In the genomic region with DNA sequence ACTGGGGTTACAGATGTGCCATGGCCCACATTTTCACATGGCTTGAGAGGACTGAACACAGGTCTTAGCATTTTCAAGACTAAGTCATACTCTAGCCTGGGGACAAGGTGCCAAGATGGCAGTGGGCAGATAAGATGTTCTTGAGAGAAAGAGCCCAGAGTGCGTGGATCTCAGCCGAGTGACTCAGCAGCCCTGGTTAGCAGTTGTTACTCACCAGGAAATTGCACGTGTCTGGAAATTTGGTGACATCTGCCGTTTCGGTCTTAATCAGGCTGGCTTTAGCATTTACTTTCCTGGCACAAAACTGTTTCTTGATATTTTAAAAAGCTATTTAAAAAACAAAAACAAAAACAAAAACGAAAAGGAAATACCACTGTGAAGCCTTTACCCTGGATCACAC, we compare ENCODE assay signal across 14 mouse cellular contexts. TPM values are rescaled to one million over a fixed set of nuclear protein-coding genes. Genes with fewer than 3 reads are reported as not detected.
A peak's percentile ranks its signal among the peaks of the same experiment; 100 is the strongest.
DNase-seq lines count a peak whose midpoint lies in the region; ATAC-seq and TF ChIP-seq lines count a peak whose summit lies in the region.
"Had no signal": no experiment of that assay in that cellular context is flagged by ENCODE, and none has a peak within 500 bp of the region (broad histone marks: within the 10 kb centered on the region; RNA-seq: fewer than 3 reads in every experiment).

No protein-coding gene starts in this region.

- H3K4me3 ChIP-seq in lung, postnatal 0 days (ENCODE audit: low read depth, low read length), result no peak overlapping the region
- H3K4me3 ChIP-seq: liver, embryonic 12.5 days; neural tube, embryonic 13.5 days had no signal

- no peak overlapping the region for H3K9ac ChIP-seq in lung, postnatal 0 days (replicated peaks; ENCODE audit: low read depth)
- H3K9ac ChIP-seq: liver, embryonic 12.5 days; neural tube, embryonic 13.5 days had no signal

- no peaks in the 10 kb centered on the region for H3K36me3 ChIP-seq in lung, postnatal 0 days (ENCODE audit: insufficient read depth, low read length)
- H3K36me3 ChIP-seq: liver, embryonic 12.5 days; neural tube, embryonic 13.5 days had no signal

- peak; percentile 37 to 41 for DNase-seq in adrenal gland, postnatal 36 days
- no peak for DNase-seq in adrenal gland, postnatal 25 days
- peak; percentile 64 to 66 for DNase-seq in left cerebral cortex, adult 18-20 months (ENCODE audit: low spot score in 2 of 2)
- DNase-seq in left cerebral cortex, postnatal 4 days, result no peak
- DNase-seq in left cerebral cortex, postnatal 14 days (ENCODE audit: low spot score in 2 of 2), result peak; percentile 27 to 34
- DNase-seq in lung, adult 18-20 months, result no peak
- no peak for DNase-seq in kidney, postnatal 10 days
- no peak for DNase-seq in lung, postnatal 0 days (ENCODE audit: low spot score)
- DNase-seq: B cell, adult 2 months; gastrocnemius, postnatal 14 days; heart, postnatal 10 days had no signal

- no peak for TF ChIP-seq EP300 in lung, postnatal 0 days (IDR thresholded peaks at IDR 0.05)

- H3K27me3 ChIP-seq in lung, postnatal 0 days (replicated peaks; ENCODE audit: insufficient read depth, low read length), result no peaks in the 10 kb centered on the region
- H3K27me3 ChIP-seq: liver, embryonic 12.5 days; neural tube, embryonic 13.5 days had no signal

- no peaks in the 10 kb centered on the region for H3K4me1 ChIP-seq in lung, postnatal 0 days (ENCODE audit: insufficient read depth, low read depth, low read length)
- H3K4me1 ChIP-seq: liver, embryonic 12.5 days; neural tube, embryonic 13.5 days had no signal

- H3K4me2 ChIP-seq in lung, postnatal 0 days (replicated peaks; ENCODE audit: low read depth, low read length), result no peak overlapping the region
- H3K4me2 ChIP-seq: liver, embryonic 12.5 days; neural tube, embryonic 13.5 days had no signal

- no peak overlapping the region for H3K27ac ChIP-seq in lung, postnatal 0 days (ENCODE audit: low read length)
- H3K27ac ChIP-seq: liver, embryonic 12.5 days; neural tube, embryonic 13.5 days had no signal

- intact Hi-C loops in left cerebral cortex, postnatal 4 days (cut with DNase I), result no loop called here
- intact Hi-C loops in left cerebral cortex, postnatal 14 days (cut with DNase I), result no loop called here

- no peaks in the 10 kb centered on the region for H3K9me3 ChIP-seq in lung, postnatal 0 days (ENCODE audit: low read length)
- H3K9me3 ChIP-seq: liver, embryonic 12.5 days; neural tube, embryonic 13.5 days had no signal

- WGBS in lung, postnatal 0 days, result 78% methylated on average over 6 of the region's 6 CpGs

- TF ChIP-seq CTCF in lung, postnatal 0 days (IDR thresholded peaks at IDR 0.05), result no peak

- no peak for ATAC-seq in lung, postnatal 0 days
- ATAC-seq: liver, embryonic 12.5 days had no signal

RNA-seq across cellular contexts. Expression of gene Dynlrb2, which starts 47.5 kb away (rescaled TPM):
- total RNA-seq in adrenal gland, postnatal 36 days (2021), result not detected
- not detected in 2 replicates for total RNA-seq in adrenal gland, postnatal 25 days (2021)
- total RNA-seq in left cerebral cortex, adult 18-20 months (2021), result 1 to 10 TPM; 1.5 to 1.8 TPM
- total RNA-seq in left cerebral cortex, postnatal 4 days (2021), result 1 to 10 TPM; 1.8 to 3.1 TPM
- 1 to 10 TPM in 1 of 2 experiments, under 1 TPM in 1; 0.79 to 1.2 TPM for total RNA-seq in left cerebral cortex, postnatal 14 days (2021)
- 144 and 147 TPM in 2 replicates for polyA plus RNA-seq in lung, postnatal 0 days (2015; fragmentation: Nextera tagmentation; extraction: Ambion mirVana)
- total RNA-seq: gastrocnemius, postnatal 14 days; heart, postnatal 10 days had no signal
- polyA plus RNA-seq: intestine, embryonic 14.5 days; liver, embryonic 12.5 days had no signal

Comparison
In these comparisons a context has a peak if more than half of its experiments do, and no peak if none do; other contexts are left out.
1. DNase-seq: peak in adrenal gland, postnatal 36 days (2 of 2), left cerebral cortex, adult 18-20 months (2 of 2) and left cerebral cortex, postnatal 14 days (2 of 2); none in adrenal gland, postnatal 25 days (single experiment), left cerebral cortex, postnatal 4 days (single experiment), lung, adult 18-20 months (0 of 2), kidney, postnatal 10 days (single experiment) and lung, postnatal 0 days (single experiment).